Mouse (Mus musculus): ENCODE data around the gene Ddi2.

- TF ChIP-seq GATA1 (IDR thresholded peaks at IDR 0.05; ENCODE audit: borderline replicate concordance, low read length) (no peak), FLI1 (IDR thresholded peaks at IDR 0.05; ENCODE audit: low read length) (no peak)
Measured at GRCm38 (mm10) chr4:141688505-141688904, 34.7 kb downstream of the Ddi2 start.

Measured in megakaryocyte, embryonic 14.5 days (primary cell).